Mouse (Mus musculus) CH12.LX (cell line): ENCODE measurements around the gene Gm17581. TPM values are rescaled to one million over a fixed set of nuclear protein-coding genes. Genes with fewer than 3 reads are reported as not detected.

Experiments
- DNase-seq: peaks from one replicate; pipeline ENCODE4 v3.0.0-alpha.2; 2013; ENCODE audit errors: extremely low read depth
- H3K27ac ChIP-seq: 2 replicates; pipeline ENCODE4 v1.5.1; 2012; ENCODE audit warnings: low read depth, mild to moderate bottlenecking, control low read depth, moderate library complexity; ENCODE audit not compliant: insufficient read depth
- H3K27me3 ChIP-seq: replicated peaks from 2 replicates; pipeline ENCODE3; 2012; ENCODE audit warnings: inconsistent platforms
- H3K36me3 ChIP-seq, 2 experiments: replicated peaks in 1 of 2; 2 replicates each; pipeline versions ENCODE3 to v1.6.1; 2012; ENCODE audit warnings: inconsistent platforms in 1 of 2, low read length in 1 of 2, mild to moderate bottlenecking in 1 of 2, mixed read lengths in 1 of 2, moderate library complexity in 1 of 2; ENCODE audit not compliant: control insufficient read depth in 1 of 2, insufficient read depth in 1 of 2
- H3K4me1 ChIP-seq, 2 experiments: 2 replicates each; pipeline ENCODE4 v1.6.1; 2012; ENCODE audit warnings: inconsistent platforms in 1 of 2, moderate library complexity in 1 of 2; ENCODE audit not compliant: insufficient read depth in 2 of 2, control insufficient read depth in 1 of 2
- H3K4me2 ChIP-seq: 2 replicates; pipeline ENCODE4 v1.6.1; 2012; ENCODE audit warnings: low read depth, mild to moderate bottlenecking, control low read depth; ENCODE audit not compliant: poor library complexity, insufficient read depth, severe bottlenecking
- H3K4me3 ChIP-seq, 3 experiments: fragments of 150-350 bp in 1 of 3; sonication (generic) in 1 of 3; replicated peaks in 1 of 3; 2 replicates each; pipeline versions ENCODE3 to v1.5.1; 2011 to 2012; ENCODE audit warnings: low read depth in 2 of 3, low read length in 2 of 3, mild to moderate bottlenecking in 2 of 3, moderate library complexity in 2 of 3, control low read depth in 1 of 3, improper control_type of control experiment in 1 of 3, inconsistent platforms in 1 of 3, mixed read lengths in 1 of 3; ENCODE audit not compliant: poor library complexity in 1 of 3
- H3K79me2 ChIP-seq: replicated peaks from 2 replicates; pipeline ENCODE4 v1.6.1; 2012; ENCODE audit warnings: mild to moderate bottlenecking, moderate library complexity; ENCODE audit not compliant: control insufficient read depth, poor library complexity, insufficient read depth, severe bottlenecking; ENCODE audit errors: extremely low read depth
- H3K9ac ChIP-seq: 2 replicates; pipeline ENCODE4 v1.6.1; 2012; ENCODE audit warnings: low read depth, mild to moderate bottlenecking, control low read depth, moderate library complexity; ENCODE audit not compliant: insufficient read depth
- H3K9me3 ChIP-seq: replicated peaks from 2 replicates; pipeline ENCODE3; 2012; ENCODE audit warnings: low read length, inconsistent platforms, mixed read lengths
- BHLHE40 ChIP-seq: IDR thresholded peaks from 2 replicates; pipeline ENCODE4 v1.6.1; 2011; ENCODE audit warnings: mild to moderate bottlenecking, low read depth, low read length, improper control_type of control experiment
- CTCF ChIP-seq, 2 experiments: IDR thresholded peaks in 1 of 2; conservative IDR thresholded peaks in 1 of 2; 2 replicates each; pipeline ENCODE4 v1.5.1; 2011 to 2012; ENCODE audit warnings: low read depth in 2 of 2, low read length in 2 of 2, improper control_type of control experiment in 1 of 2, inconsistent platforms in 1 of 2, mild to moderate bottlenecking in 1 of 2, moderate library complexity in 1 of 2
- ELF1 ChIP-seq: IDR thresholded peaks from 2 replicates; pipeline ENCODE4 v1.6.1; 2014; ENCODE audit warnings: low read depth, mild to moderate bottlenecking, inconsistent platforms, low read length, improper control_type of control experiment
- GABPA ChIP-seq: IDR thresholded peaks from 2 replicates; pipeline ENCODE4 v1.6.1; 2012; ENCODE audit warnings: low read depth, low read length, improper control_type of control experiment, inconsistent platforms; ENCODE audit not compliant: insufficient replicate concordance
- HCFC1 ChIP-seq: IDR thresholded peaks from 2 replicates; pipeline ENCODE4 v1.6.1; 2012; ENCODE audit warnings: low read depth, mild to moderate bottlenecking, inconsistent platforms, low read length, improper control_type of control experiment
- JUN ChIP-seq: IDR thresholded peaks from 2 replicates; pipeline ENCODE4 v1.6.1; 2011; ENCODE audit warnings: low read depth, mild to moderate bottlenecking, low read length, improper control_type of control experiment, moderate library complexity; ENCODE audit not compliant: insufficient read depth
- KAT2A ChIP-seq: IDR thresholded peaks from 2 replicates; pipeline ENCODE4 v1.6.1; 2012; ENCODE audit warnings: low read length, improper control_type of control experiment, inconsistent platforms; ENCODE audit not compliant: insufficient replicate concordance
- MXI1 ChIP-seq: IDR thresholded peaks from 2 replicates; pipeline ENCODE4 v1.6.1; 2011; ENCODE audit warnings: mild to moderate bottlenecking, low read depth, low read length, improper control_type of control experiment
- MYC ChIP-seq: IDR thresholded peaks from 2 replicates; pipeline ENCODE4 v1.6.1; 2011; ENCODE audit warnings: low read depth, mild to moderate bottlenecking, improper control_type of control experiment, low read length
- NELFE ChIP-seq: IDR thresholded peaks from 2 replicates; pipeline ENCODE4 v1.6.1; 2011; ENCODE audit warnings: low read depth, low read length, improper control_type of control experiment
- PAX5 ChIP-seq: IDR thresholded peaks from 2 replicates; pipeline ENCODE4 v1.6.1; 2012; ENCODE audit warnings: low read length, inconsistent platforms, mixed read lengths
- POLR2A ChIP-seq: IDR thresholded peaks from 2 replicates; pipeline ENCODE4 v1.6.1; 2011; ENCODE audit warnings: low read depth, mild to moderate bottlenecking, improper control_type of control experiment, low read length
- POLR2AphosphoS2 ChIP-seq: IDR thresholded peaks from 2 replicates; pipeline ENCODE4 v1.6.1; 2011; ENCODE audit warnings: low read depth, low read length, improper control_type of control experiment
- RAD21 ChIP-seq: IDR thresholded peaks from 2 replicates; pipeline ENCODE4 v1.6.1; 2011; ENCODE audit warnings: low read depth, mild to moderate bottlenecking, low read length, improper control_type of control experiment, moderate library complexity
- RCOR1 ChIP-seq: conservative IDR thresholded peaks from 2 replicates; pipeline ENCODE4 v1.6.1; 2012; ENCODE audit warnings: low read depth, mild to moderate bottlenecking, inconsistent platforms, low read length, improper control_type of control experiment
- SMC3 ChIP-seq: IDR thresholded peaks from 2 replicates; pipeline ENCODE4 v1.6.1; 2011; ENCODE audit warnings: low read depth, low read length, improper control_type of control experiment
- TBP ChIP-seq: conservative IDR thresholded peaks from 2 replicates; pipeline ENCODE4 v1.6.1; 2011; ENCODE audit warnings: low read depth, low read length, improper control_type of control experiment
- TCF12 ChIP-seq: IDR thresholded peaks from 2 replicates; pipeline ENCODE4 v1.6.1; 2014; ENCODE audit warnings: low read depth, mild to moderate bottlenecking, inconsistent platforms, low read length, improper control_type of control experiment
- ZKSCAN1 ChIP-seq: IDR thresholded peaks from 2 replicates; pipeline ENCODE4 v1.6.1; 2012; ENCODE audit warnings: low read depth, inconsistent platforms, low read length, improper control_type of control experiment, borderline replicate concordance
- dilution Hi-C: fragments of 300-500 bp; cut with MboI; formaldehyde crosslinking; loops from 2 replicates; pipeline ENCODE4 v1.14.3; 2020; ENCODE audit warnings: low sequenced_read_pairs; ENCODE audit not compliant: extremely low pct_unique_long_range_greater_than_20kb, extremely low pct_ligation_motif_present
- in situ Hi-C: fragments of 300-500 bp; cut with MboI; formaldehyde crosslinking; loops from 3 replicates; pipeline ENCODE4 v1.14.3; 2019; ENCODE audit warnings: low sequenced_read_pairs, low pct_ligation_motif_present, low pct_unique_long_range_greater_than_20kb, mixed read lengths
- polyA plus RNA-seq: library from polyadenylated mRNA; unstranded; fragments of >175 nt; gene quantifications from 2 replicates; pipeline ENCODE4 v1.2.1, GENCODE M21; 2012; ENCODE audit warnings: low read depth; ENCODE audit not compliant: insufficient read length
- total RNA-seq, 2 experiments: library from RNA; depleted of rRNA; stranded (reverse); fragments of 300-350 nt in 1 of 2; fragments of >200 nt in 1 of 2; gene quantifications; 2 replicates each; pipeline ENCODE4 v1.2.3; 2012 to 2014

The Gm17581 gene
- total and polyA plus RNA-seq, 3 experiments, result not detected

DNA sequence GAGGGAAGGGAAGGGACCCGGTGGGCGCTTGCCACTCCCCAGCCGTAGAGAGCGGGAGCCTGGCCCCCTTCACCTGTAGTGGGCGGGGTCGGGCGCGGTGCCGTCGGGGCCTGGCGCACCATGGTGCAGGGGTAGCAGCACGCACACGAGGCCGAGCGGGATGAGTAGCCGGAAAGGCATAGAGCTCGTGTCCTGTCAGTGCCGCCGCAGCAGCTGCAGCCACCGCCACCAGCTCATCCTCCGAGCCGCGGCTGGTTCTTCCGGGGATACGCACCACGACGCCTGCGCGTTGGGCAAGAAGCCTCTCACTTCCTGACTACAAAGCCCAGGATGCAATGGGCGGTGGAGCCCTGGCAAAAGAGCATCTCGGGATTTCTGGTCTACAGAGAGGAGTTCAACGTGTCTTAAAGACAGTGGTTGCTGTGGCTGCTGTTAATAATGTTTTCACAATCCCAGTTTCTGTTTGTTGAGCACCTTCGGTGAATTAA lies 6.5 kb downstream of the Gm17581 start, which contains the start of gene Edem2 (continued):
- TF ChIP-seq CTCF (conservative IDR thresholded peaks at IDR 0.05 in 1 of 2, IDR thresholded peaks at IDR 0.05 in 1 of 2; ENCODE audit: low read depth in 2 of 2, low read length in 2 of 2), result no peak
- no peak for TF ChIP-seq ZKSCAN1
- peak; percentile 66; the same call in 1 of the 2 replicates for TF ChIP-seq TCF12
- no peak for TF ChIP-seq RCOR1
- peak; percentile 88 for TF ChIP-seq MYC
- peak; percentile 73 for TF ChIP-seq MXI1
- peak; percentile 65; the same call in 1 of the 2 replicates for TF ChIP-seq GABPA
- no peak for TF ChIP-seq BHLHE40
- TF ChIP-seq SMC3, result no peak
- TF ChIP-seq RAD21, result no peak
- no peak for TF ChIP-seq JUN
- TF ChIP-seq NELFE, result peak; percentile 91
- peak; percentile 100 for TF ChIP-seq ELF1
- peak; percentile 99 for TF ChIP-seq HCFC1
- no peak for TF ChIP-seq PAX5
- peak; percentile 65; the same call in 1 of the 2 replicates for TF ChIP-seq POLR2AphosphoS2
- peak; percentile 90 for TF ChIP-seq POLR2A
- TF ChIP-seq TBP, result peak; percentile 92

DNA sequence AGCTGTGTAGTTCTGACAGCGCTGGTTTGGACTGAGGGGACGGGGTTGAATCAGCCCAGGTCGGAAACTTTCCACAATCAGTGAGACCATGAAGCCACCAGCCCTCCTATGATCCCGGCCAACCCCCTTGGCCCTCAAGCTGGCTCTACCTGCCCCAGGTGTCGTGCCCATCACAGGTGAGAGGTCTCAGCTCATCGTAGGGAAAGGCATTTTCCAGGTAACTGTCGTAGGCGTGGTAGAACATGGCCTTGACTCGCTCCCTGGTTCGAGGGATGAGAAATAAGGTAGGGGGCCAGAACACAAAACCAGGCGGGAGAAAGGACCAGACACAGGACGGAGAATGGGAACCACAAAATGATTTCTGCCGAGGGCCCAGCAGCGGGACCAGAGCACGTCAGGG lies 6.9 kb downstream of the Gm17581 start:
- dilution Hi-C loops, result no loop called here
- peak; percentile 2 for DNase-seq
- H3K27ac ChIP-seq, result no peak overlapping the region
- no peaks in the 10 kb centered on the region for H3K9me3 ChIP-seq
- peak overlapping the region; percentile 91 for H3K4me2 ChIP-seq
- H3K4me3 ChIP-seq, result peak overlapping the region; percentile 75 to 97 (median 89)
- peaks cover 6 to 14% of the 10 kb centered on the region in 2 experiments; a peak in 3 of 4 replicates for H3K4me1 ChIP-seq
- TF ChIP-seq TBP (no peak), RAD21 (no peak), KAT2A (no peak), ZKSCAN1 (no peak)
- in situ Hi-C loops, result no loop called here
- H3K79me2 ChIP-seq, result peaks cover 4% of the 10 kb centered on the region
- peak overlapping the region; percentile 30 for H3K9ac ChIP-seq
- H3K27me3 ChIP-seq, result no peaks in the 10 kb centered on the region
- H3K36me3 ChIP-seq, result peaks cover 9 to 33% of the 10 kb centered on the region in 2 experiments
